Mouse (Mus musculus): Measurements from ENCODE around the gene Denr. TPM values are rescaled to one million over a fixed set of nuclear protein-coding genes. Genes with fewer than 3 reads are reported as not detected.

The Denr gene
- polyA plus RNA-seq, 1 experiment, result 4.7 TPM

DNA sequence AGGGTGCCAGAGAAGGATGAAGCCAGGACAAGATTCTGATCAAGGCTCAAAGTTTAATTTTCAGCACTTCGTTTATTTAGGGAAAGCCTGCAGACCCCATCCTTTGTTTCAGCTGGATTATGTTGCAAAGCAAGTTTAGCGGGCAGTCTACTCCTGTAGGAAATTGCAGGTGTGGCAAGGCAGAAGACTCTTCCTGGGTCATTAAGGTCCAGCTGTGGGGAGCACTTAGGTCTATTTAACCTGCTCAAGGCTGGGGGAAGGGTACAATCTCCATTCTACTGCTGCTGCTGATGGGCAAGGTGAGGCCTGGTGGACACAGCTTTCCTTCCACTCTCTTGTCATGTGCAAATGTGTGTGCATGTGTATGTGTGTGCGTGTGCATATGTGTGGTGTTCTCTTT, 52.0 kb downstream of the Denr start:
- Histone ChIP-seq H3K36me3 (ENCODE audit: control insufficient read depth) (no peaks in the 10 kb centered on the region), H3K9me3 (ENCODE audit: control insufficient read depth, low read length) (no peaks in the 10 kb centered on the region), H3K4me3 (replicated peaks) (no peak overlapping the region), H3K4me1 (ENCODE audit: control insufficient read depth) (no peaks in the 10 kb centered on the region), H3K27me3 (ENCODE audit: control insufficient read depth) (no peaks in the 10 kb centered on the region)
- no peak for TF ChIP-seq GATA1 (IDR thresholded peaks at IDR 0.05; ENCODE audit: low read length)
- no peak for TF ChIP-seq TAL1 (IDR thresholded peaks at IDR 0.05; ENCODE audit: low read length)

DNA sequence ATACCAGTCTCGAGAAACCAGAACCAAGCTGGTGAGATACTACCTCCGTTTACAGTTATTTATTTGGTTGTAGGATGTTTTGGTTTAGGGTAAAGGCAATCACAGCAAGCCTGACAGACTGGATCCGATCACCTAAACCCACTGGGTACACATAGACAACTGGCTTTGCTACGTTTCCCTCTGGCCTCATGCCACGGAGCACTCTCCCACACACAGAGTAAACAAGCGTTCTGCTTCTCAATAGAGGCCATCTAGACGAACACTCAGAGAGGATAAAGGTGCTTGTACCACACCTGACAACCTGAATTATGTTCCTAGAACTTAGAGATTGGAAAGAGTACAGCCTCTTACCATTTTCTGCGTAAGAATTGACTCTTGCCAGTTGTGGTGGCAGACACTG, 53.2 kb downstream of the Denr start:
- H3K4me1 ChIP-seq (ENCODE audit: control insufficient read depth), result no peaks in the 10 kb centered on the region
- TF ChIP-seq GATA1 (IDR thresholded peaks at IDR 0.05; ENCODE audit: low read length) (no peak), TAL1 (IDR thresholded peaks at IDR 0.05; ENCODE audit: low read length) (no peak)
- no peaks in the 10 kb centered on the region for H3K36me3 ChIP-seq (ENCODE audit: control insufficient read depth)
- H3K9me3 ChIP-seq (ENCODE audit: control insufficient read depth, low read length), result no peaks in the 10 kb centered on the region
- no peaks in the 10 kb centered on the region for H3K27me3 ChIP-seq (ENCODE audit: control insufficient read depth)
- no peak overlapping the region for H3K4me3 ChIP-seq (replicated peaks)

DNA sequence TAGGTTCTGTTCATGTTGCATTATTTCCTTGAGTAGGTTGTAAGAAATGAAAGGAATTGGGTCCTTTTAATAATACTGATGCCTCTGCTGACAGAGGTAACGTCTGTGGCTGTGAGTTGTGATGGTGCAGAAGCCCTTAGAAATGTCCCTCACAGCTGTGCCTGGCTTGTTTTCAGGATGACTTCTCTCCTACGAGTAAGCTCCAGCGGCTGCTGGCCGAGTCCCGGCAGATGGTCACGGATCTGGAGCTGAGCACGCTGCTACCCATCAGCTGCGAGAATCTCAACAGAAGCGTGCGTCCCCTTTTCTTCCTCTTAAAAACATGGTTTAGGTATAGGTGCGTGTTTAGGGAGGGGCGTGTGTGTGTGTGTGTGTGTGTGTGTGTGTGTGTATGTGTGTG, 54.1 kb downstream of the Denr start:
- H3K4me1 ChIP-seq (ENCODE audit: control insufficient read depth), result no peaks in the 10 kb centered on the region
- no peaks in the 10 kb centered on the region for H3K36me3 ChIP-seq (ENCODE audit: control insufficient read depth)
- no peaks in the 10 kb centered on the region for H3K9me3 ChIP-seq (ENCODE audit: control insufficient read depth, low read length)
- H3K4me3 ChIP-seq (replicated peaks), result no peak overlapping the region
- H3K27me3 ChIP-seq (ENCODE audit: control insufficient read depth), result no peaks in the 10 kb centered on the region
- TF ChIP-seq GATA1 (IDR thresholded peaks at IDR 0.05; ENCODE audit: low read length) (no peak), TAL1 (IDR thresholded peaks at IDR 0.05; ENCODE audit: low read length) (no peak)

DNA sequence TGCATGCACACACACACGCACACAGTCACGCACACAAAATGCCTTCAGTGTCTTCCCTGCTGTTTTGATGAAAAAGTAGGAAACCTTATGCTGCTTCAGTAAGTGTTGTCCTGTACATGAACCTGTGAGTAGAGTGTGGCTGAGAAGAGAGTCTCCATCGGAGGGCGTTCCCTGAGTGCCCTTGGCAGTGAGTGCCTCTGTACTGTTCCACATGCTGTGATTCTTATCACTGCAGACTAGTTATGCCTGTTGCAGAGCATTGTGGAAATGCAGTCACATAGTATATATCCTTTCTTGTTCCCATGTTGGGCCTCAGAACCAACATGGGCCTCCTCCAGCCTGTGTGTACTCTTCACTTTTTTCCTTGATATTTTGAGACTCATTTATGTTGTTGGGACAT, 57.2 kb downstream of the Denr start:
- TF ChIP-seq TAL1 (IDR thresholded peaks at IDR 0.05; ENCODE audit: low read length), result no peak
- no peak for TF ChIP-seq GATA1 (IDR thresholded peaks at IDR 0.05; ENCODE audit: low read length)
- H3K4me1 ChIP-seq (ENCODE audit: control insufficient read depth), result no peaks in the 10 kb centered on the region
- no peaks in the 10 kb centered on the region for H3K36me3 ChIP-seq (ENCODE audit: control insufficient read depth)
- no peaks in the 10 kb centered on the region for H3K27me3 ChIP-seq (ENCODE audit: control insufficient read depth)
- H3K4me3 ChIP-seq (replicated peaks), result no peak overlapping the region
- no peaks in the 10 kb centered on the region for H3K9me3 ChIP-seq (ENCODE audit: control insufficient read depth, low read length)

DNA sequence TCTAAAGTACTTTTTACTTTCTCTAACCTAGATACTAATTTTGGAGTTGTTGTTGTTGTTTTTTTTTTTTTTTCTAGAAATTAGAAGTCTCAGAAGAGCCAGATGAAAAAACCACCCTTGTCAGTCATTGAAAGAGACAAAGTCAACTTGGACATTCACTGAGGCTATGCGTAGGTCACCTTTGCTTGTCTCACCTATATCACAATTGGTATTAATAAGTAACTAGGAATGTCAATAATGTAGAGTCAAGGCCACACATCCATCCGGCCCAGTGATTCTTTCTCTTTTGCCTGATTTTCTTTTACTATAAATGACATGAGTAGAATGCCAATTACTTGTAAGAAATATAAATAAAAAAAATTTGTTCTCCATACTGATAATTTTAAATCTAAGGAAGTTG, 59.8 kb downstream of the Denr start:
- Histone ChIP-seq H3K27me3 (ENCODE audit: control insufficient read depth) (0 out of 2 replicates have a peak, but pooled peaks cover 2% of the 10 kb centered on the region), H3K9me3 (ENCODE audit: control insufficient read depth, low read length) (no peaks in the 10 kb centered on the region), H3K4me1 (ENCODE audit: control insufficient read depth) (no peaks in the 10 kb centered on the region), H3K4me3 (replicated peaks) (no peak overlapping the region), H3K36me3 (ENCODE audit: control insufficient read depth) (no peaks in the 10 kb centered on the region)
- TF ChIP-seq GATA1 (IDR thresholded peaks at IDR 0.05; ENCODE audit: low read length) (no peak), TAL1 (IDR thresholded peaks at IDR 0.05; ENCODE audit: low read length) (no peak)

DNA sequence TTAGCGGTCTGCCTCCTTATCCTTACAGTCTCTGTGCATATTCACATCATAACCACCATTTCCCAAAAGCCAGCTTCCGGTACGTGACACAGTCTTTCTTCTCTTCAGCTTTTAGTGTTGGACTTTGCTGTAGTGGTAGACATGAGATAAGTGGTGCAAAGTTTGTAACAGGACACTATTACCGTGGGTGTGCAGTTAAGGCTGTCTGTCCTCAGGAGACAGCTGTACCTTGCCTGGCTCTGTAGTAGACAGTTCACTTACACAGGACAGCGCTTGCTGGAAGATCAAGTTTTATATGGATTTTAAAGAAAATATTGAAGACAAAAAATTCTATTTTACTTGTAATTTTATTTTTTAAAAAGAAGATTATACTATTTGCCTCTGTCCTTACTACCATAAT, 61.5 kb downstream of the Denr start:
- no peaks in the 10 kb centered on the region for H3K9me3 ChIP-seq (ENCODE audit: control insufficient read depth, low read length)
- peaks cover 15% of the 10 kb centered on the region for H3K27me3 ChIP-seq (ENCODE audit: control insufficient read depth)
- TF ChIP-seq TAL1 (IDR thresholded peaks at IDR 0.05; ENCODE audit: low read length), result no peak
- TF ChIP-seq GATA1 (IDR thresholded peaks at IDR 0.05; ENCODE audit: low read length), result no peak
- no peaks in the 10 kb centered on the region for H3K36me3 ChIP-seq (ENCODE audit: control insufficient read depth)
- no peak overlapping the region for H3K4me3 ChIP-seq (replicated peaks)
- peaks cover 4% of the 10 kb centered on the region for H3K4me1 ChIP-seq (ENCODE audit: control insufficient read depth)

DNA sequence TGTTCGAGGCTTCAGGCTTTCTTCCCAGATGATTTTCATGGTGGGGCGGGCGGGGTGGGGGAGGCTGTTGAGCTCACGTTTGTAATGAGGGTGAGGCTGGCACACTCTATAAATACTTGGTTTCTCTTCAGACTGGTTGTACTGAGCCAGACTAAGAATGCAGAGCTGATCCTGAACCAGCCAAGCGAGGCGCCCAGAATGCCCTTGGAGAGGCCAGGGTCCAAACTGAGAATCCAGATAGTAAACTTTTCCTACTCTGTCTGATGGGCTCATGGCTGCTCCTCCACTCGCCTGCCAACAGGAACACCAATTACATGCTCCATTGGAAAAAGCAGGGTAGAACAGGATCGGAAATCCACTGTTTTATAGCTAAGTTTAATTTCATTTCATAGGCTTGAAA, 62.2 kb downstream of the Denr start:
- H3K36me3 ChIP-seq (ENCODE audit: control insufficient read depth), result no peaks in the 10 kb centered on the region
- H3K4me1 ChIP-seq (ENCODE audit: control insufficient read depth), result peaks cover 12% of the 10 kb centered on the region
- H3K27me3 ChIP-seq (ENCODE audit: control insufficient read depth), result peaks cover 23% of the 10 kb centered on the region
- H3K4me3 ChIP-seq (replicated peaks), result no peak overlapping the region
- TF ChIP-seq GATA1 (IDR thresholded peaks at IDR 0.05; ENCODE audit: low read length), result no peak
- TF ChIP-seq TAL1 (IDR thresholded peaks at IDR 0.05; ENCODE audit: low read length), result no peak
- no peaks in the 10 kb centered on the region for H3K9me3 ChIP-seq (ENCODE audit: control insufficient read depth, low read length)

DNA sequence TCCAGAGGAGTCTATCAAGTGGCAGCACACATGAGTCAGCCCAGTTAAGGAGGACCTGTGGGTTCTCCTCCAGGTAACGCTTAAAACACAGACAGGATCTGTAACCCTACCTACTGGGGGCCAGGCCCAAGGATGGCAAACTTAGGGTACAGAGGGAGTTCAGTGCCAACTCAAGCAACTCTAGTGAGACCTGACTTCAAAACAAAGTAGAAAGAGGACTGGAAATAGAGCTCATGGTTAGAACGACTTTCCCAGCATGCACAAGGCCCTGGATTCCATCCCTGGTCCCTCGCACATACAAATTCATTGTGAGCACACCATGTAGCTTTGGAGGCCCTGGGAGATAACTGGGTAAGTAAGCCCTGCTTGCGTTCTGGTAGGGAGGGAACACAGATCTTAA, 63.6 kb downstream of the Denr start:
- no peaks in the 10 kb centered on the region for H3K36me3 ChIP-seq (ENCODE audit: control insufficient read depth)
- no peak overlapping the region for H3K4me3 ChIP-seq (replicated peaks)
- peaks cover 35% of the 10 kb centered on the region for H3K27me3 ChIP-seq (ENCODE audit: control insufficient read depth)
- H3K4me1 ChIP-seq (ENCODE audit: control insufficient read depth), result peaks cover 17% of the 10 kb centered on the region
- no peaks in the 10 kb centered on the region for H3K9me3 ChIP-seq (ENCODE audit: control insufficient read depth, low read length)
- TF ChIP-seq TAL1 (IDR thresholded peaks at IDR 0.05; ENCODE audit: low read length) (no peak), GATA1 (IDR thresholded peaks at IDR 0.05; ENCODE audit: low read length) (no peak)

DNA sequence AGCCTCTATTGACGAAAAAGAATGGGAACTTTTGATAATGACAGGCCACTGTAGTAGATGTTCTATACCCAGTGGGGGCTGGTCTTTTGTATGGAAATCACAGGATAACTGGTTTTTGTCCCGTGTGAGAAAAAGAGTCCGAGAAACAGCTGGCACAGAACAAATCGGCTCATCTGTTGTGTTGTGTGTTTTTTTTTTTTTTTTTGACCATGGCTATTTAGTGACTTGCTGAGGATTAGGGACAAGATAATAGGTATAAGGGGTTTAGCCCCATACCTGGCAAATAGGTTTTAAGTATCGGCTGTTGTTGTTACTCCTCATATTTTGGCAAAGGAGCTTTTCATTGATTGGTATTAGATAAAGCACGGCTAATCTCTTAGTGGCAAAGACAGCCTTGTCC, 65.5 kb downstream of the Denr start:
- Histone ChIP-seq H3K4me3 (replicated peaks) (no peak overlapping the region), H3K9me3 (ENCODE audit: control insufficient read depth, low read length) (no peaks in the 10 kb centered on the region), H3K27me3 (ENCODE audit: control insufficient read depth) (peaks cover 45% of the 10 kb centered on the region), H3K4me1 (ENCODE audit: control insufficient read depth) (peaks cover 21% of the 10 kb centered on the region), H3K36me3 (ENCODE audit: control insufficient read depth) (no peaks in the 10 kb centered on the region)
- TF ChIP-seq TAL1 (IDR thresholded peaks at IDR 0.05; ENCODE audit: low read length) (no peak), GATA1 (IDR thresholded peaks at IDR 0.05; ENCODE audit: low read length) (no peak)
